13 mouse cellular contexts compared by ENCODE assay signal in the genomic region with DNA sequence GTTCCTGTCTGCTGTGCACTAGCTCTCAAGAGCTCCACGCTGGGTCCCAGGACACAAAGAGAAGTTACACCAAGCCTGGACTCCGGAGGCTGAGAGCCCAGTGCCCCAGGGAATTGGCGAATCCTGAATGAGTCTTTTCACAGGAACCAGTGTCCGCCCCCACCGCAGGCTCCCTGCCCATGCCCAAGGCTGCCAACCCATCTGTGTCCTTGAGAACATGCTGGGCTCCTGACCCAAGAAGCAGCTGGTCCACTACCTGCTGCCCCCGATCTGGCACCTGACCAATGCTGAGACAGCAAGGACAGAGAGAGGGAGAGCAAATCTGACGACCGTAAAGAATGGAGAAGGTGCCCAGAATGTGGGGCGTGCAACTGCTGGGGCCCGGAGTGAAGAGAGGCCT.
DNase-seq lines count a peak whose midpoint lies in the region; ATAC-seq lines count a peak whose summit lies in the region.
"Had no signal": no experiment of that assay in that cellular context is flagged by ENCODE, and none has a peak within 500 bp of the region (broad histone marks: within the 10 kb centered on the region; RNA-seq: fewer than 3 reads in every experiment).

No protein-coding gene starts in this region.

- WGBS in forebrain, embryonic 15.5 days = 63% methylated on average over 10 of the region's 10 CpGs
- WGBS in forebrain, embryonic 13.5 days = 78% methylated on average over 10 of the region's 10 CpGs
- 86% methylated on average over 10 of the region's 10 CpGs for WGBS in kidney, embryonic 15.5 days

- H3K36me3 ChIP-seq in forebrain, embryonic 15.5 days = no peaks in the 10 kb centered on the region
- H3K36me3 ChIP-seq in forebrain, embryonic 13.5 days (ENCODE audit: poor library complexity, severe bottlenecking) = no peaks in the 10 kb centered on the region
- H3K36me3 ChIP-seq in kidney, embryonic 15.5 days = no peaks in the 10 kb centered on the region
- H3K36me3 ChIP-seq: heart, embryonic 15.5 days; liver, embryonic 12.5 days; neural tube, embryonic 12.5 days had no signal

- peak; percentile 17; the same call in 1 of the 2 replicates for ATAC-seq in forebrain, embryonic 15.5 days (replicated peaks)
- no peak for ATAC-seq in forebrain, embryonic 13.5 days
- peak; percentile 64 for ATAC-seq in cerebellum, adult (ENCODE audit: insufficient number of reproducible peaks, low FRiP score, low TSS enrichment)
- ATAC-seq in kidney, embryonic 15.5 days (replicated peaks; ENCODE audit: low FRiP score) = no peak
- ATAC-seq: liver, embryonic 12.5 days had no signal

- H3K27ac ChIP-seq in forebrain, embryonic 15.5 days (replicated peaks) = peak overlapping the region; percentile 35
- no peak overlapping the region for H3K27ac ChIP-seq in forebrain, embryonic 13.5 days
- no peak overlapping the region for H3K27ac ChIP-seq in kidney, embryonic 15.5 days
- H3K27ac ChIP-seq: heart, embryonic 15.5 days; liver, embryonic 12.5 days; neural tube, embryonic 12.5 days had no signal

- no peaks in the 10 kb centered on the region for H3K9me3 ChIP-seq in forebrain, embryonic 15.5 days
- H3K9me3 ChIP-seq in forebrain, embryonic 13.5 days (replicated peaks) = no peaks in the 10 kb centered on the region
- no peaks in the 10 kb centered on the region for H3K9me3 ChIP-seq in kidney, embryonic 15.5 days (replicated peaks)
- H3K9me3 ChIP-seq: heart, embryonic 15.5 days; liver, embryonic 12.5 days; neural tube, embryonic 12.5 days had no signal

- no peak overlapping the region for H3K4me2 ChIP-seq in forebrain, embryonic 15.5 days (replicated peaks)
- H3K4me2 ChIP-seq in forebrain, embryonic 13.5 days = no peak overlapping the region
- no peak overlapping the region for H3K4me2 ChIP-seq in kidney, embryonic 15.5 days
- H3K4me2 ChIP-seq: heart, embryonic 15.5 days; liver, embryonic 12.5 days; neural tube, embryonic 12.5 days had no signal

- peak; percentile 61 to 79 for DNase-seq in frontal cortex, postnatal 10 days (ENCODE audit: low spot score in 2 of 2)
- DNase-seq in left cerebral cortex, postnatal 36 days (ENCODE audit: low spot score in 2 of 2) = peak; percentile 65 to 82
- no peak for DNase-seq in adipocyte (ENCODE audit: low spot score)
- DNase-seq in embryo, embryonic 9.5 days (ENCODE audit: extremely low spot score) = no peak
- DNase-seq: kidney, postnatal 10 days had no signal

- H3K4me1 ChIP-seq in forebrain, embryonic 15.5 days = peaks cover 24% of the 10 kb centered on the region
- H3K4me1 ChIP-seq in forebrain, embryonic 13.5 days = peaks cover 29% of the 10 kb centered on the region
- peaks cover 11% of the 10 kb centered on the region for H3K4me1 ChIP-seq in kidney, embryonic 15.5 days
- H3K4me1 ChIP-seq: liver, embryonic 12.5 days had no signal

- H3K27me3 ChIP-seq in forebrain, embryonic 15.5 days = no peaks in the 10 kb centered on the region
- no peaks in the 10 kb centered on the region for H3K27me3 ChIP-seq in forebrain, embryonic 13.5 days
- peaks cover 11% of the 10 kb centered on the region for H3K27me3 ChIP-seq in kidney, embryonic 15.5 days

- intact Hi-C loops in left cerebral cortex, postnatal 36 days (cut with DNase I) = no loop called here

- H3K9ac ChIP-seq in forebrain, embryonic 15.5 days (replicated peaks) = no peak overlapping the region
- no peak overlapping the region for H3K9ac ChIP-seq in forebrain, embryonic 13.5 days
- no peak overlapping the region for H3K9ac ChIP-seq in kidney, embryonic 15.5 days
- H3K9ac ChIP-seq: heart, embryonic 15.5 days; liver, embryonic 12.5 days; neural tube, embryonic 12.5 days had no signal

- no peak overlapping the region for H3K4me3 ChIP-seq in forebrain, embryonic 15.5 days
- H3K4me3 ChIP-seq in forebrain, embryonic 13.5 days = no peak overlapping the region
- H3K4me3 ChIP-seq in kidney, embryonic 15.5 days (replicated peaks) = no peak overlapping the region
- H3K4me3 ChIP-seq: erythroblast, embryonic 14.5 days; heart, embryonic 15.5 days; liver, embryonic 12.5 days; neural tube, embryonic 12.5 days had no signal

Comparison
In these comparisons a context has a peak if more than half of its experiments do, and no peak if none do; other contexts are left out.
1. ATAC-seq: peak in forebrain, embryonic 15.5 days (single experiment) and cerebellum, adult (single experiment); none in forebrain, embryonic 13.5 days (single experiment) and kidney, embryonic 15.5 days (single experiment).
2. DNase-seq: peak in frontal cortex, postnatal 10 days (2 of 2) and left cerebral cortex, postnatal 36 days (2 of 2); none in adipocyte (single experiment) and embryo, embryonic 9.5 days (single experiment).